Mouse (Mus musculus) heart, postnatal 0 days (tissue): ENCODE data around the gene Mtmr12.

Experiments
- CTCF ChIP-seq: IDR thresholded peaks from 2 replicates; pipeline ENCODE4 v1.5.1; 2016; ENCODE audit warnings: antibody characterized with exemption, control low read depth, low read depth
- EP300 ChIP-seq: IDR thresholded peaks from 2 replicates; pipeline ENCODE4 v1.6.1; 2016; ENCODE audit warnings: antibody characterized with exemption, low read depth

- TF ChIP-seq EP300 (no peak), CTCF (no peak)
These were observed 86.9 kb downstream of the Mtmr12 start for GRCm38 (mm10) chr15:12291757-12292156.
